Mouse (Mus musculus) heart, embryonic 14.5 days (tissue): ENCODE results near the gene Tatdn2. TPM values are rescaled to one million over a fixed set of nuclear protein-coding genes. Genes with fewer than 3 reads are reported as not detected.

Experiments
- ATAC-seq: fragments of 200-750 bp; cut with Nextera tagmentation; 2 replicates; pipeline ENCODE4 v1.8.0; 2017; ENCODE audit warnings: low read depth, moderate TSS enrichment; ENCODE audit not compliant: insufficient number of reproducible peaks, insufficient read depth, low FRiP score
- H3K27ac ChIP-seq, 2 experiments: fragments of 200-500 bp in 1 of 2; fragments of 300-500 bp in 1 of 2; sonication (generic) in 1 of 2; replicated peaks in 1 of 2; 2 replicates each; pipeline ENCODE4 v1.5.1; 2012 to 2014; ENCODE audit warnings: low read depth in 2 of 2, low read length in 2 of 2, control low read depth in 1 of 2, mild to moderate bottlenecking in 1 of 2, mixed read lengths in 1 of 2; ENCODE audit not compliant: control insufficient read depth in 1 of 2, insufficient read depth in 1 of 2
- H3K27me3 ChIP-seq: fragments of 300-500 bp; sonication (generic); 2 replicates; pipeline ENCODE4 v1.6.1; 2014; ENCODE audit warnings: mild to moderate bottlenecking, low read length, control low read depth; ENCODE audit not compliant: control insufficient read depth, insufficient read depth
- H3K36me3 ChIP-seq: fragments of 300-500 bp; sonication (generic); 2 replicates; pipeline ENCODE4 v1.6.1; 2014; ENCODE audit warnings: mild to moderate bottlenecking, control low read depth, low read length, mixed read lengths; ENCODE audit not compliant: control insufficient read depth, insufficient read depth
- H3K4me1 ChIP-seq, 2 experiments: fragments of 200-500 bp in 1 of 2; fragments of 300-500 bp in 1 of 2; sonication (generic) in 1 of 2; 2 replicates each; pipeline ENCODE4 v1.6.1; 2012 to 2014; ENCODE audit warnings: low read length in 2 of 2, control low read depth in 1 of 2, mixed read lengths in 1 of 2; ENCODE audit not compliant: control insufficient read depth in 2 of 2, insufficient read depth in 2 of 2
- H3K4me2 ChIP-seq: fragments of 300-500 bp; sonication (generic); 2 replicates; pipeline ENCODE4 v1.6.1; 2014; ENCODE audit warnings: mild to moderate bottlenecking, low read length
- H3K4me3 ChIP-seq, 2 experiments: fragments of 200-500 bp in 1 of 2; fragments of 300-500 bp in 1 of 2; sonication (generic) in 1 of 2; 2 replicates each; pipeline ENCODE4 v1.5.1; 2012 to 2014; ENCODE audit warnings: low read length in 2 of 2, mild to moderate bottlenecking in 2 of 2, control low read depth in 1 of 2, low read depth in 1 of 2, moderate library complexity in 1 of 2; ENCODE audit not compliant: control insufficient read depth in 1 of 2, insufficient read depth in 1 of 2
- H3K9ac ChIP-seq: fragments of 300-500 bp; sonication (generic); 2 replicates; pipeline ENCODE4 v1.6.1; 2014; ENCODE audit warnings: mild to moderate bottlenecking, low read length
- H3K9me3 ChIP-seq: fragments of 300-500 bp; sonication (generic); 2 replicates; pipeline ENCODE4 v1.6.1; 2016; ENCODE audit warnings: low read length, control low read depth; ENCODE audit not compliant: control insufficient read depth
- WGBS: fragments of 180-500 bp; shearing (Covaris S2); extraction: QIAGEN DNeasy Blood & Tissue Kit; methylation state at CpG from one replicate; pipeline ENCODE4 v1.1.7; 2014; 5-methylcytosine and 5-hydroxymethylcytosine counted together
- polyA plus RNA-seq: library from polyadenylated mRNA; unstranded; fragments of >200 nt; fragmentation: Nextera tagmentation; extraction: Ambion mirVana; gene quantifications from 2 replicates; pipeline ENCODE4 v1.2.1, GENCODE M21; 2014

The Tatdn2 gene
- polyA plus RNA-seq, 1 experiment from 2014 or later = 0.93 TPM

GRCm38 (mm10) chr6:113655475-113655874 lies 41.4 kb upstream of the Tatdn2 start:
- Histone ChIP-seq H3K4me3 (no peak overlapping the region), H3K4me1 (peaks cover 5 to 14% of the 10 kb centered on the region in 2 experiments; a peak in 3 of 4 replicates), H3K9me3 (no peaks in the 10 kb centered on the region), H3K27me3 (no peaks in the 10 kb centered on the region), H3K4me2 (no peak overlapping the region), H3K9ac (no peak overlapping the region), H3K27ac (no peak overlapping the region), H3K36me3 (no peaks in the 10 kb centered on the region)
- ATAC-seq = no peak
- 88% methylated on average over 3 of the region's 3 CpGs for WGBS

- Histone ChIP-seq H3K4me2 (no peak overlapping the region), H3K9ac (no peak overlapping the region), H3K27ac (no peak overlapping the region), H3K9me3 (no peaks in the 10 kb centered on the region), H3K36me3 (no peaks in the 10 kb centered on the region), H3K27me3 (no peaks in the 10 kb centered on the region), H3K4me3 (no peak overlapping the region), H3K4me1 (peaks cover 18 to 27% of the 10 kb centered on the region in 2 experiments)
- WGBS = 85% methylated on average over 6 of the region's 6 CpGs
- no peak for ATAC-seq
Observed at GRCm38 (mm10) chr6:113656847-113657246, 40.0 kb upstream of the Tatdn2 start.

- no peak overlapping the region for H3K4me3 ChIP-seq
- peak overlapping the region in 1 of 2 experiments; percentile 44; a peak in 1 of 4 replicates for H3K27ac ChIP-seq
- peaks cover 20 to 31% of the 10 kb centered on the region in 2 experiments for H3K4me1 ChIP-seq
- H3K4me2 ChIP-seq = no peak overlapping the region
- H3K9me3 ChIP-seq = 0 out of 2 replicates have a peak, but pooled peaks cover 3% of the 10 kb centered on the region
- no peaks in the 10 kb centered on the region for H3K27me3 ChIP-seq
- H3K36me3 ChIP-seq = no peaks in the 10 kb centered on the region
- no peak for ATAC-seq
- no peak overlapping the region for H3K9ac ChIP-seq
- WGBS = 37% methylated on average over 3 of the region's 3 CpGs
Observed at GRCm38 (mm10) chr6:113658226-113658625, 38.6 kb upstream of the Tatdn2 start.

GRCm38 (mm10) chr6:113659648-113660491 lies 37.0 kb upstream of the Tatdn2 start:
- Histone ChIP-seq H3K4me1 (peaks cover 20 to 28% of the 10 kb centered on the region in 2 experiments), H3K4me2 (0 out of 2 replicates have a peak overlapping the region, but pooled peaks have one; percentile 1), H3K36me3 (no peaks in the 10 kb centered on the region), H3K9me3 (0 out of 2 replicates have a peak, but pooled peaks cover 3% of the 10 kb centered on the region), H3K27me3 (no peaks in the 10 kb centered on the region), H3K9ac (0 out of 2 replicates have a peak overlapping the region, but pooled peaks have one; percentile 1), H3K4me3 (no peak overlapping the region), H3K27ac (peak overlapping the region; percentile 30 to 48)
- ATAC-seq = no peak
- 45% methylated on average over 8 of the region's 8 CpGs for WGBS

- no peak for ATAC-seq
- H3K27ac ChIP-seq = peak overlapping the region; percentile 30 to 48; a peak in 3 of 4 replicates
Observed at GRCm38 (mm10) chr6:113660492-113661352, 36.1 kb upstream of the Tatdn2 start.

GRCm38 (mm10) chr6:113661353-113662241 lies 35.3 kb upstream of the Tatdn2 start:
- WGBS = 63% methylated on average over 12 of the region's 12 CpGs
- no peak overlapping the region; a peak in 1 of 4 replicates for H3K27ac ChIP-seq
- no peak overlapping the region for H3K9ac ChIP-seq
- no peaks in the 10 kb centered on the region for H3K36me3 ChIP-seq
- ATAC-seq = peak; percentile 12; the same call in 1 of the 2 replicates
- 0 out of 2 replicates have a peak, but pooled peaks cover 3% of the 10 kb centered on the region for H3K9me3 ChIP-seq
- H3K4me2 ChIP-seq = no peak overlapping the region
- H3K4me1 ChIP-seq = peaks cover 20 to 28% of the 10 kb centered on the region in 2 experiments
- H3K27me3 ChIP-seq = no peaks in the 10 kb centered on the region
- H3K4me3 ChIP-seq = no peak overlapping the region

More at GRCm38 (mm10) chr6:113660492-113661352, 36.1 kb upstream of the Tatdn2 start:
- Histone ChIP-seq H3K9ac (no peak overlapping the region), H3K9me3 (0 out of 2 replicates have a peak, but pooled peaks cover 3% of the 10 kb centered on the region), H3K4me1 (peaks cover 20 to 28% of the 10 kb centered on the region in 2 experiments), H3K4me3 (no peak overlapping the region), H3K4me2 (no peak overlapping the region), H3K27me3 (no peaks in the 10 kb centered on the region), H3K36me3 (no peaks in the 10 kb centered on the region)
- WGBS = 66% methylated on average over 14 of the region's 14 CpGs
